Mouse (Mus musculus) left cerebral cortex, adult 9 months (tissue): Measurements from ENCODE around the gene Serp2.

Experiments
- DNase-seq, 2 experiments: peaks; one replicate each; pipeline ENCODE4 v3.0.0; 2022; ENCODE audit warnings: low spot score in 2 of 2

Gene Serp2

DNA sequence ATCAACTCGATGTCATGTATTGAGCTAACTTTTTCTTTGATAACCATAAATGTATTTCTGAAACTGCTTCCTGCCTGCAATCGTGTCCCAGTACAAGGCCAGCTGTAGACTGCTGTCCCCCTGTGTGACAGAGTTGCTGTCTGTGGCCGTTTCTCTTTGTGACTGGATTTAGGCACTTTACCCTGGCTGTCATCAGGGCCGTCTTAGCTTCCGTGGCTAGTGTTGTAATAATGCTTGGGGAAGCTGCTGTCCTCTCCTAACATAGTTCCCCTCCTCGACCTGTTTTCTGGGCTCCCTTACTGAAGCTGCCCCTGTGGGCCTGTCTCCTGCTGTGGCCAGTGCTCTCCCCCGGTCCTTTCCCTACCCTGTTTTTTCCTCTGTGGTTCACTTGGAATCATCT lies 58.5 kb downstream of the Serp2 start:
- no peak for DNase-seq

DNA sequence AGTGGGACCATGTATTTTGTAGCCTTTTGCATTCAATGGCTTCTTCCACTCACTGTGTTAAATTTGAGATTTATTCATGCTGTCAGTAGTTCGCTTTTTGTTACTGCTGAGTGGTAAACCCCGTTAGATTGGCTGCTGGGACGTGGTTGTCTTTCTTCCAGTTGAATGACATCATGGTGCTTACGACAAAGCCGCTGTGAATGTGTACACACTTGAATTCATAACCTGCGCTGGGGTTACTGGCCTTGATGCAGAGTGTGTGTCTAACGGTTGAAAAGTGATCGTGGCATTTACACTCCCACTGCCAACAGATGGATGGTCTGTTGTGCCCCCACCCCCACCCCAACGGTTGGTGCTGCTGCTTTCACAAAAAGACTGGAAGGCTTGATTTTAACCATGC lies 59.5 kb downstream of the Serp2 start:
- DNase-seq, result no peak

DNA sequence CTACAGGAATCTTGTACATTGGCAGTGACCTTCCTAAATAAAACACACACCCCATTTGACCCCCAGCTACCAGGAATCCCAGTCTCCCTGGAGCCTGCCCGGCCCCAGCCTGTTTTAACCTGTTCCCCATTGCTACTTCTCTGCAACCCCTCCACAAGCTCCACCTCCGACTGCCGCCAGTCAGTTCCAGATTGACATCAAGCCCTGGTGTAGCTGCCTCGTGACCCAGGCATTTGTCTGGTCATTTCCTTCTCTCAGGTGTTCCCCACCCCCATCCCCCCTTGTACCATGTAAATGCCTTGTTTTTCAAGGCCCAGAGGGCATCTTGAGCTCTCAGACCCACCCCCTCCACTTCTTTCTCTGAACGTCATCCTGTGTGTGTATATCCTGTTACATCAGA lies 61.7 kb downstream of the Serp2 start:
- no peak for DNase-seq

DNA sequence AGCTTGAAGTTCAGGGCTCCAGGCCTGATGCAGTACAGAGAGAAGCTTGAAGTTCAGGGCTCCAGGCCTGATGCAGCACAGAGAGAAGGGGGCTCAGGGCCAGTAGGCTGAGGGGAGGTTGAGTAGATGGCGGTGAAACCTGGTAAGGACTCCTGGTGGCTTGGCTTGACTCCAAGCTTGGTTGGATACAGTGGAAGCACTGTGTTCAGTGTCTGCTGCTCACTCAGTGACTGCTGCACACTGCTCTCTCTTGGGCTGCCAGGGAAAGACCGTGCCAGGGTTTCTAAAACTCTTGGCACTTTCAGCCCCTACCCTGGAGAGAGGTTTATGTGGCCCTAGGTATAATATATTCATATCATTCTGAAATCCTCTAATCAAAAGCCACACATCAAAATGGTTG lies 67.6 kb downstream of the Serp2 start:
- DNase-seq, result no peak

DNA sequence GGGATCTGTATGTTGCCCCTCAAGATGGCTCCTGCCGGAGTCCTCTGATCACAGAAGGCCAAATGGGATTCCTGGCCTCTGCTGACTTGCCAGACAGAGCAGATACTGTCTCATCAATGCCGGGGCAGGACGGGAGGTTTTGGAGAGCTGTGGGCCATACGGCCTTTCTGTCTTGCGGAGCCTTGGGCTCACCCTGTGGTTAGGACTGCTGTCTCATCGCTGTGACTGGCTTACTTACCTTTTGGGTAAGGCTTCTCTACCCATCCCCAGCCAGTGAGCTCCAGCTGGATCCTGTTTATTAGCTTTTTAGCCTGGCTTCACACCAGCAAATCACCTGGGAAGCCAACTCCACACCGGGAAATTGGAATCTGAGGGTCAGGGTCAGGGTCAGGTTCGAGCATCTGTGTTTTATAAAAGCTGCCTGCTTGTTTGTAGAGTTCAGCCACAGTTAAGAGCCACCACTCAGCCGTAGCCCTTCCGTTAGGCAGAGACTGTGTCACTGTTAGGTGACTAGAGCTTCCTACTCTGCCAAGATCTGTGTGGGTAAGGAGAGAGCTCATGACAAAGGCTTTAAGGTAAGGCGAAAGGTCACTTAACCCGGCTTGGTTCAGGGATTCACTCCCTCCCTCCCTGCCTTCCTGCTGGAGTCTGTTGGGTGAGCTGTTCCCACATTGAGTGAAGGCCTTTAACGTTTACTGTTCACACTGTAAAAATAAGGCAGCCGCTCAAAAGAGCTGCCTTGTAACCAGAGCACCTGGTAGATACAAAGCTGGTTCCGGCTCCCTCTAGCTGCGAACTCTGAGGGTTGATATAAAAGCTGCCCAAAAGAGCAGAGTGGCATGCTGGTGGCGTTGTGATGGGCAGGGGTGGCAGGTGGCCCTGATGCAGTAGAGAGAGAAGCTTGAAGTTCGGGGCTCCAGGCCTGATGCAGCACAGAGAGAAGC lies 68.3 kb downstream of the Serp2 start:
- no peak for DNase-seq

DNA sequence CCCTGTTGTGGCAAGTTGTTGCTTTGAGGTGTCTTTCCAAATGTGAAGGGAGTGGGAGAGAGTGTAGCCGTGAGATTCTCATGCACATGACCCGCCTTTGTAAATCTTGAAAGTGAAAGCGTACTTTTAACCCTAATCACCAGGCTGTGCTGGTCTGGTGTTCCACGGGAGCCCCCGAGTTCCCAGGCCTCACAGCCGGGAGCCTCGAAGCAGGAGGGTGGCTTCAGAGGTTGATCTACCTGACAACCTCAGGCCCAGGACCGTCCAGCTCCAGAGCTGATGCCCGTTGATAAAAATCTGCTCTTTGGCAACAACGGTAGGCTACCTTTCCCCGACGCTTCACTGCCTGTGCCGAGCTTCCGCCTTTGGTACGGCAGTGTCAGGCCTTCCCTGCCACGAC lies 69.1 kb downstream of the Serp2 start:
- DNase-seq, result no peak

DNA sequence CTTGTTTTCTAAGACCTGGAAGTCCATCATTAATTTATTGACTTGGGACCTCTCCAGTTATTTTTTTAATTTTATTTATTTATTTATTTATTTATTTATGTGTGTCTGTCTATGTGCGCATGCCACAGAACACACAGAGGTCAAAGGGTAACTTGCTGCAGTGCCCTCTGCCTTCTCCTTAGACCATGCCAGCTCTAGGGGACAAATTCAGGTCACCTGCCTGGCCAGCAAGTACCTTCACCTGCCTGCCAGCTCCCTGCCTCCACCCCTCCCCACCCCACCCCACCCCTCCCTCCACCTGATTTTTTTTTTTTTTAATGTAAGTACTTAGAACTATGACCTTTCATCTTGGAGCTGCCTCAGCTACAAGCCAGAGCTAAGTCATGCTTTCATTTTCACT lies 73.0 kb downstream of the Serp2 start:
- no peak for DNase-seq
